Mouse (Mus musculus): ENCODE measurements at regions not wholly inside any gene's neighbourhood (a gene's known extent, or its start where the extent isn't known, plus 50 kb on each side); places are given as distances from the start of the nearest gene placed in this dataset.

DNA sequence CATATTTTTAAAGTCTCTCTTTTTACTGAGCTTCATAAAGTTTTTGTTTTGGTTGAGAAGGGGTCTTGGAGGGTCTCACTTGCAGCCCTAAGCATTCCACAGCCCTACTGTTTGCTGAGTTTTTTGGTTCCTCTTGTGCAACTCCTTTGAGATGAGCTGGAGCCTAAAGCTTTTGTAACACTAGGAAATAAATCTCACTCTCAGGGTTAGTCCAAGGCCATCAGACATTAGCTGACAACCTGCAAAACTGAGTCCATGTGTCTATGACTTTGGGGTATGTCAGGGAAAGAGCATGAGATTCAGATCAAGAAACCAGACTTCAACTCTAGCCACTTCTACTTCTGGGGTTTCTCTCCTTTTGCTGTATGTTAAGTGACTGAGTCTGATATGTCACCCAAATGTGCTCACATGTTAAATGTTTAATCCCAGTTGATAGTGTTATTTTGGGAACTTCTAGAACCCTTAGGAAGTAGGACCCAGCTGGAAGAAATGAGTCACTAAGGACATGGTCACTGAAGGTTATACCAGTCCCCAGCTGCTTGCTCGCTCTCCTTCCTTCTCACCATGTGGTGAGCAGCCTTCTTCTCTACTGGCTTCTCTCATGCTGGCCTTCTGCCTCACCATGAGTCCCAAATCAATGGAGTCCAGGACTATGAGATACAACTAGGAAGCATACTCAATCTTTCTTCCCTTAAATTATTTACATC is 198.7 kb downstream of the Adamts15 start:
- H3K27me3 ChIP-seq (ENCODE audit: poor library complexity, severe bottlenecking), result no peaks in the 10 kb centered on the region
- 92% methylated on average over 1 of the region's 1 CpGs for WGBS
- H3K36me3 ChIP-seq (replicated peaks), result no peaks in the 10 kb centered on the region

GRCm38 (mm10) chr9:30721861-30722260 is 200.4 kb downstream of the Adamts15 start:
- H3K27me3 ChIP-seq (ENCODE audit: poor library complexity, severe bottlenecking), result no peaks in the 10 kb centered on the region
- no peak overlapping the region for H3K27ac ChIP-seq
- 85% methylated on average over 4 of the region's 4 CpGs for WGBS
- no peak for DNase-seq (ENCODE audit: extremely low spot score, low spot score)
- no peaks in the 10 kb centered on the region for H3K4me1 ChIP-seq
- no peaks in the 10 kb centered on the region for H3K36me3 ChIP-seq (replicated peaks)
- no peaks in the 10 kb centered on the region for H3K9me3 ChIP-seq
- no peak overlapping the region for H3K4me3 ChIP-seq

More for the DNA sequence above, 198.7 kb downstream of the Adamts15 start:
- no peak overlapping the region for H3K4me3 ChIP-seq
- H3K4me1 ChIP-seq, result no peaks in the 10 kb centered on the region
- no peaks in the 10 kb centered on the region for H3K9me3 ChIP-seq
- H3K27ac ChIP-seq, result no peak overlapping the region
- no peak for DNase-seq (ENCODE audit: extremely low spot score, low spot score)

GRCm38 (mm10) chr9:30716421-30717170 is 205.7 kb downstream of the Adamts15 start:
- WGBS, result 89% methylated on average over 8 of the region's 8 CpGs
- DNase-seq (ENCODE audit: extremely low spot score, low spot score), result no peak
- Histone ChIP-seq H3K9me3 (no peaks in the 10 kb centered on the region), H3K27me3 (ENCODE audit: poor library complexity, severe bottlenecking) (no peaks in the 10 kb centered on the region), H3K27ac (no peak overlapping the region), H3K36me3 (replicated peaks) (no peaks in the 10 kb centered on the region), H3K4me3 (no peak overlapping the region), H3K4me1 (no peaks in the 10 kb centered on the region)

DNA sequence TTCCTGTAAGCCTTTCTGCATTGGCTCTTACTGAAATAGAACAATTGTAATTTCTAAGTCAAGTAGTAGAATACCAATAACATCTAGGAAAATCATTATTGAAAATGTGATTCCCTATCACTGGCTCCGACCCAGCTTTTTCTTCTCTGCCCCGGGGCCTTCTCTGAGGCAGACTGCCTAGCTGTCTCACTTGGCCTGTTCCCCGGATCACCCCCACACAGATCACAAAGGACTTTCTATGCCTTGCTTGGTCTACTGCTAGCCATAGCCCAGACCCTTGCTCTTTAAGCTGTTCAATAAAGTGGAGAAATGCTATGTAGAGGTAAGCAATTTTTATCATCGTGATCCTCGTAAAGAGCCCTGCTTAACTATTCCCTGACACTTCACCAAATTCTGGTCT is 212.1 kb downstream of the Adamts15 start:
- 89% methylated on average over 5 of the region's 5 CpGs for WGBS
- H3K4me1 ChIP-seq, result no peaks in the 10 kb centered on the region
- H3K4me3 ChIP-seq, result no peak overlapping the region
- H3K27me3 ChIP-seq (ENCODE audit: poor library complexity, severe bottlenecking), result no peaks in the 10 kb centered on the region
- no peak for DNase-seq (ENCODE audit: extremely low spot score, low spot score)
- H3K9me3 ChIP-seq, result no peaks in the 10 kb centered on the region
- H3K36me3 ChIP-seq (replicated peaks), result no peaks in the 10 kb centered on the region
- H3K27ac ChIP-seq, result no peak overlapping the region

DNA sequence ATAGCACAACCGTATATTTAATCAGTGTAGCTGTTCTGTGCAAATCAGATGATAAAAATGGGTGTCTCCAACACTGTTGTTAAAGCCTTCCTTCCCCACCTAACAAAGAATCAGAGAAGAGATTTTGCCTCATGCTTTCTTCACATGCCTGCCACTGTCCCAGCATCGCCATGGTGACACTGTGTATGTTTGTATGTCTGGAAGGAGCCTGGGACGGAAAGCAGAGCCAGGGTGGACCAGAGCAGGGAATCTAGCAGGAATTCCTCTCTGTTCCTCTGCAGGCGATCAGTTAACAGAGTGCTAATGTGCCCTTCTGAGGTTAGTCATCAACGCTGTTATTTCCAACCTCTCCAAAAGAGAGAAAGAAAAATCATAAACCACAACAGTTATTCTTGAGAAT is 222.4 kb downstream of the Adamts15 start:
- H3K36me3 ChIP-seq (replicated peaks), result no peaks in the 10 kb centered on the region
- H3K4me1 ChIP-seq, result peaks cover 12% of the 10 kb centered on the region
- H3K27ac ChIP-seq, result no peak overlapping the region
- no peaks in the 10 kb centered on the region for H3K27me3 ChIP-seq (ENCODE audit: poor library complexity, severe bottlenecking)
- H3K4me3 ChIP-seq, result no peak overlapping the region
- H3K9me3 ChIP-seq, result no peaks in the 10 kb centered on the region
- WGBS, result 80% methylated on average over 5 of the region's 5 CpGs
- no peak for DNase-seq (ENCODE audit: extremely low spot score, low spot score)

DNA sequence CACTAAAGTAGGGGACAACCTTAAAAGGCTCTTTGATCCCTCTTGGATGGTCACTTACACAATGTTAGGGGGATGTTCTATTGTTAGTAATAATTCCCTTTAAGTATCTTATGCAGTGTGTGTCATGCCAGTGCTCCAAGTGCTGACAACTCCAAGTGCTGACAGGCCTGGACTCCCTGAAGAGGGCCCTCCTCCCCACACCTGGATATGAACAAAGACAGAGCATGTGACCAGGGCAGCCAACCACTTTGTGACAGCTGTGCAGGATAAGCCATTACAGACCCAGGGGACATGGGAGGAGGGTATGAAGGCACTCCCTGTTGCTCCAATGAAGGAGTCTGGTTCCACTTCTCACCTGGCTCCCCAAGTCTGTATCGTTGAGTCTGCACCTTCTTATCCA is 224.7 kb downstream of the Adamts15 start:
- Histone ChIP-seq H3K9me3 (no peaks in the 10 kb centered on the region), H3K27me3 (ENCODE audit: poor library complexity, severe bottlenecking) (no peaks in the 10 kb centered on the region), H3K4me3 (no peak overlapping the region), H3K27ac (no peak overlapping the region), H3K36me3 (replicated peaks) (no peaks in the 10 kb centered on the region), H3K4me1 (peaks cover 12% of the 10 kb centered on the region)
- 87% methylated on average over 1 of the region's 1 CpGs for WGBS
- DNase-seq (ENCODE audit: extremely low spot score, low spot score), result no peak

DNA sequence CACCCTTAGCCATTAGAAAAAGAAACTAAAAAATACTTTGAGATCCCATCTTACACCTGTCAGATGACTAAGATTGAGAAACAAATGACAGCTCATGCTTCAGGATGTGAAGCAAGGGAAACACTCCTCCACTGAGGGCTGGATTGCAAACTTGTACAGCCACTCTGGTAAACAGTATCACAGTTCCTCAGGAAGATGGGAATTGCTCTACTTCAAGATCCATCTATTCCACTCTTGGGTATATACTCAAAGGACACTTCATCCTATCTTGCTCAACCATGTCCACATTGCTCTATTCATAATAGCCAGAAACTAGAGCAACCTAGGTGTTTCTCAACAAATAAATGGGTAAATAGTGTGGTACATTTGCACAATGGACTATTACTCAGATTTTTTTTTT is 241.2 kb downstream of the Snx19 start:
- Histone ChIP-seq H3K4me3 (no peak overlapping the region), H3K4me1 (no peaks in the 10 kb centered on the region), H3K27me3 (ENCODE audit: poor library complexity, severe bottlenecking) (no peaks in the 10 kb centered on the region), H3K9me3 (peaks cover 15% of the 10 kb centered on the region), H3K27ac (no peak overlapping the region), H3K36me3 (replicated peaks) (no peaks in the 10 kb centered on the region)
- no peak for DNase-seq (ENCODE audit: extremely low spot score, low spot score)

DNA sequence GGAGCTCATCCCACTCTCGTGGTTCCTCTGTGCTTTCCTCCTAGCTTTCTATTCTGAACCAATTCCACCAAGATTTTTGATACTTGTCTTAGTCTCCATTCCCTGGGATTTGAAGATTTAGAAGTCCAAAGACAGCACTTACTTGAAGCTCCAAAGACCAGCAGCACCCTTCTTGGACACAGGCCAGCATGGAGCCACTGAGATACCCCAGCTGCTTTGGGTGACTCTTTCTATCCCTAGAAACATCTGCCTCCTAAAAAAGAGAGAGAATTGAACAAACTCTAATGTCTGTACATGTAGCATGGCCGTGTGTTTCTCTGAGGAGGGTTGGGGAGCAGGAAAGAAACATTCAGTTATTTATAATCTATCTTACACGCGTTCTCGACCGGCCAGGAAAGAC is 235.5 kb downstream of the Snx19 start:
- H3K36me3 ChIP-seq (replicated peaks), result no peaks in the 10 kb centered on the region
- DNase-seq (ENCODE audit: extremely low spot score, low spot score), result no peak
- 90% methylated on average over 6 of the region's 6 CpGs for WGBS
- H3K27me3 ChIP-seq (ENCODE audit: poor library complexity, severe bottlenecking), result no peaks in the 10 kb centered on the region
- peaks cover 18% of the 10 kb centered on the region for H3K9me3 ChIP-seq
- no peaks in the 10 kb centered on the region for H3K4me1 ChIP-seq
- no peak overlapping the region for H3K4me3 ChIP-seq
- H3K27ac ChIP-seq, result no peak overlapping the region

GRCm38 (mm10) chr9:30653961-30654360 is 227.1 kb downstream of the Snx19 start:
- Histone ChIP-seq H3K4me3 (no peak overlapping the region), H3K4me1 (0 out of 2 replicates have a peak, but pooled peaks cover 5% of the 10 kb centered on the region), H3K36me3 (replicated peaks) (no peaks in the 10 kb centered on the region), H3K9me3 (no peaks in the 10 kb centered on the region; the same call in 1 of the 2 replicates), H3K27me3 (ENCODE audit: poor library complexity, severe bottlenecking) (no peaks in the 10 kb centered on the region), H3K27ac (no peak overlapping the region)
- WGBS, result 92% methylated on average over 5 of the region's 5 CpGs
- no peak for DNase-seq (ENCODE audit: extremely low spot score, low spot score)

DNA sequence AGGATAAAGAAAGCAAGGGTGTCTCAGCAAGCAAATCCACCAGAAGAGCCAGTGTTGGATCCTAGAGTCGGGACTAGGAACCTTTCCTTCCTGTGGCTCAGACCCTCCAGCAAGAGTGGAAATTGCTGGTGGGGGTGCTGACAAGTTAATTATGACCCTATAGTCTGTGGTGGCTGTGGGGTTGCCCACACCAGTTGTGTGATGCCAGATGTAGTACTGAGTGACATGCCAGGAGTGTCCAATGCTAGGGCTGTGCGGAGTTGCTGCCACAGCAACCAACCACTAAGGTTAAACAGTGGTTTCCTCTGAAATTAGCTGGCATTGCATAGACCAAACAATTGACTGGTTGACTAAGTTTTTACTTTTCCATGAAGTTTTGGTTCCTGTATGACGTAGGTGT is 226.3 kb downstream of the Snx19 start:
- Histone ChIP-seq H3K27ac (no peak overlapping the region), H3K4me3 (no peak overlapping the region), H3K27me3 (ENCODE audit: poor library complexity, severe bottlenecking) (no peaks in the 10 kb centered on the region), H3K4me1 (0 out of 2 replicates have a peak, but pooled peaks cover 5% of the 10 kb centered on the region), H3K9me3 (no peaks in the 10 kb centered on the region; the same call in 1 of the 2 replicates), H3K36me3 (replicated peaks) (no peaks in the 10 kb centered on the region)
- 95% methylated on average over 3 of the region's 3 CpGs for WGBS
- DNase-seq (ENCODE audit: extremely low spot score, low spot score), result no peak

GRCm38 (mm10) chr9:30649392-30650054 is 222.6 kb downstream of the Snx19 start:
- H3K27ac ChIP-seq, result no peak overlapping the region
- DNase-seq (ENCODE audit: extremely low spot score, low spot score), result no peak
- 84% methylated on average over 13 of the region's 13 CpGs for WGBS
- no peak overlapping the region for H3K4me3 ChIP-seq
- no peaks in the 10 kb centered on the region; the same call in 1 of the 2 replicates for H3K9me3 ChIP-seq
- H3K4me1 ChIP-seq, result 0 out of 2 replicates have a peak, but pooled peaks cover 5% of the 10 kb centered on the region
- no peaks in the 10 kb centered on the region for H3K27me3 ChIP-seq (ENCODE audit: poor library complexity, severe bottlenecking)
- H3K36me3 ChIP-seq (replicated peaks), result no peaks in the 10 kb centered on the region

DNA sequence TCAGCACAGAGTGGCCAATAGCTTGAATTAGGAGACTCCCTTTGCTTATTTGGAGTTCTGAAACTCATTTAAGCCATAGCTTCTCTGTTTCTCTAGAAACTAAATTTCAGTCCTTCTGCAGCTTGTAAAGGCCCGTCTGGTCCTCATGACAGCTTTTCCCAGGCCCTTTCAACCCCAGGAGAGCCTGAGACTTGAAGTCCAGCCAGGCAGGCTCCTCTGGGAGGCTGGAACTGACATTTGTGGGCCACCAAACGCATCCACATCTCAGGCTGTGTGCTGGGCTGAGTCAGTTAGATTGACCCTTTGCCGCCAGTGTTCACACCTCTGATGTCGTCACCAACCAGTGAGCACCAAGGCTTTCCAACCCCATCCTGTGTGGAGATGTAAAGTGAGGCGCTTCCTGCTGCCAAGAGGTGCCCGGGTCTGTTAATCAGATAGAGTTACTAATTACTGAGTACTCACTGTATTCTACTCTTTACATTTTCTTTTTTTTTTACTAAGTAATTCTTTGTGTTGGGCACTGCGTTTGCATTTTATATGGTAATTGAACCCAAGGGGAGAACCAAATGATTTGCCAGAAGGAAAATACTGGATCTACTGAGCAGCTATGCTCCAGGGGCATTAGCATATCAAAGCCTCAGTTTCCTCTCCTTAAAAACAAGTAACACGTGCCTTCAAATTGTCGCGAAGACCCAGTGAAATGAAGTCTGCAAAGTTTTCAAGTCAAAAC is 207.0 kb downstream of the Snx19 start:
- Histone ChIP-seq H3K4me1 (peaks cover 25% of the 10 kb centered on the region), H3K36me3 (replicated peaks) (no peaks in the 10 kb centered on the region), H3K9me3 (no peaks in the 10 kb centered on the region), H3K27me3 (ENCODE audit: poor library complexity, severe bottlenecking) (no peaks in the 10 kb centered on the region), H3K27ac (0 out of 2 replicates have a peak overlapping the region, but pooled peaks have one; percentile 44), H3K4me3 (no peak overlapping the region)
- WGBS, result 58% methylated on average over 10 of the region's 10 CpGs
- DNase-seq (ENCODE audit: extremely low spot score, low spot score), result no peak

Data from forebrain, embryonic 10.5 days (tissue).